Mouse (Mus musculus): ENCODE data around the gene Lysmd4. TPM values are rescaled to one million over a fixed set of nuclear protein-coding genes. Genes with fewer than 3 reads are reported as not detected.

Lysmd4 gene
- polyA plus RNA-seq, 1 experiment: not detected

DNA sequence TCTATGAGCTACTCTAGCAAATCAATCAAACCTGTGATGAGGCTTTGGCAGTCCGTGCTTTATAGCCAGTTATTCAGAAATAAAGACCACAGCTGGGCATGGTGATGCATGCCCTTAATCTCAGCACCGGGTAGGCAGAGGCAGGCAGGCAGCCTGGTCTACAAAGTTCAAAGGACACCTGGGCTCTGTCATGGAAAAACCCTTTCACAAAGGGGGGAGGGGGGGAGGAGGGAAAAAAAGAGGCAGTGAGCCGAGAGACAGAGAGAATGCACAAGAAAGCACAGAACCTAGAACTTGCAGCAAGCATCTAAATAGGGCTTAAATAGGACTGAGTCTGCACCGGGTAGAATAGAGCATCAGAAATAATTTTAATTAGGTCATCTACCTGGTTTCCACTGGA lies 130.6 kb downstream of the Lysmd4 start:
- TF ChIP-seq POLR2A (IDR thresholded peaks at IDR 0.05; ENCODE audit: insufficient read depth, low read depth, low read length) (no peak), CTCF (IDR thresholded peaks at IDR 0.05; ENCODE audit: insufficient read depth, low read depth, low read length) (no peak)
- H3K27ac ChIP-seq (ENCODE audit: insufficient read depth, low read depth, low read length): no peak overlapping the region
- 0 out of 2 replicates have a peak, but pooled peaks cover 2% of the 10 kb centered on the region for H3K4me1 ChIP-seq (ENCODE audit: control insufficient read depth, insufficient read depth, low read length)
- WGBS: 72% methylated on average over 4 of the region's 4 CpGs
- H3K4me3 ChIP-seq (ENCODE audit: insufficient read depth, low read depth, low read length): no peak overlapping the region

DNA sequence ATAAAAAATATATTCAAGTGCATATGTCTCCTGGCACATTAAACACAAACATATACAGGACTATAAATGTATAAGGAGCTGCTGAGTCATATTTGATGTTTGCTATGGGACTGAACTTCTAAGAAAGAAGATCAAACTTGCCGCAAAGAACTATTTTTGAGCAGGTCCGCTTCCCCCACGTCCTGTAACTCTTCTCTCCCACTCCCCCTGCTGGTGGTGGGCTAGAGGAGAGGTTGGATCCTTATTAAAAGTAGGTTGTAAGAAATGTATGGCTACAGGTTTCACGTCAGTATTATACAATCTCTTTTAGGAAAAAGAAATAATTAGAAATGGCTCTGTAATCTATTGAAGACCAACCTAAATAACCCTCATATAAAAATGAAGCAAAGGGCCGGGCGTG lies 131.3 kb downstream of the Lysmd4 start:
- Histone ChIP-seq H3K4me1 (ENCODE audit: control insufficient read depth, insufficient read depth, low read length) (0 out of 2 replicates have a peak, but pooled peaks cover 2% of the 10 kb centered on the region), H3K27ac (ENCODE audit: insufficient read depth, low read depth, low read length) (no peak overlapping the region), H3K4me3 (ENCODE audit: insufficient read depth, low read depth, low read length) (no peak overlapping the region)
- TF ChIP-seq POLR2A (IDR thresholded peaks at IDR 0.05; ENCODE audit: insufficient read depth, low read depth, low read length): no peak
- TF ChIP-seq CTCF (IDR thresholded peaks at IDR 0.05; ENCODE audit: insufficient read depth, low read depth, low read length): no peak
- 85% methylated on average over 6 of the region's 6 CpGs for WGBS

DNA sequence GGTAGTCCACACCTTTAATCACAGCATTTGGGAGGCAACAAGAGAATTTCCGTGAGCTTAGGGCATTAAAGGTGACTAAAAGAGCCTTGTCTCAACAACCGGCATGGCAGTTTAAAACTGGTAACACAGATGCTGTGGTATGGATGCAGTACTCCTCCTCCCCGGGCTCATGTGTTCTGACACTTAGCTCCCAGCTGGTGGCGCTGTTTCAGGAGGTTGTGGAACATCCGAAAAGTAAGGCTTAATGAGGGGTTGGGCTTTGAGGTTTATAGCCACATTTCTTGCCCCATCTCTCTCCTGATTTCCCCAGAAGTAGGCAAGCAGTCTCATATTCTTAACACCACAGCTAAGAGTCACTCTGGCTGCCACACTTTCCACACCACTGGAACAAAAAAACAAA lies 133.5 kb downstream of the Lysmd4 start:
- Histone ChIP-seq H3K4me1 (ENCODE audit: control insufficient read depth, insufficient read depth, low read length) (0 out of 2 replicates have a peak, but pooled peaks cover 2% of the 10 kb centered on the region), H3K27ac (ENCODE audit: insufficient read depth, low read depth, low read length) (no peak overlapping the region), H3K4me3 (ENCODE audit: insufficient read depth, low read depth, low read length) (no peak overlapping the region)
- no peak for TF ChIP-seq CTCF (IDR thresholded peaks at IDR 0.05; ENCODE audit: insufficient read depth, low read depth, low read length)
- 86% methylated on average over 5 of the region's 5 CpGs for WGBS

Other genes starting within 250 kb of the Lysmd4 start
- gene Mef2a, start 150.3 kb downstream of the Lysmd4 start, polyA plus RNA-seq (2012; ENCODE audit: insufficient read depth, insufficient read length, low replicate concordance, missing spikeins): 95.0 and 201 TPM in 2 replicates